Mouse (Mus musculus): ENCODE measurements at regions not wholly inside any gene's neighbourhood (a gene's known extent, or its start where the extent isn't known, plus 50 kb on each side); places are given as distances from the start of the nearest gene placed in this dataset.

- H3K9ac ChIP-seq (ENCODE audit: low read depth, low read length), result no peak overlapping the region
- no peak overlapping the region for H3K4me3 ChIP-seq (ENCODE audit: low read length)
- H3K36me3 ChIP-seq (ENCODE audit: control insufficient read depth, insufficient read depth, low read length), result no peaks in the 10 kb centered on the region
- no peak for ATAC-seq
- H3K4me1 ChIP-seq (ENCODE audit: control insufficient read depth, insufficient read depth, low read depth, low read length), result no peaks in the 10 kb centered on the region
- H3K9me3 ChIP-seq (ENCODE audit: control insufficient read depth, low read length), result no peaks in the 10 kb centered on the region
- H3K27ac ChIP-seq (ENCODE audit: low read depth, low read length), result no peak overlapping the region
- H3K4me2 ChIP-seq (ENCODE audit: low read length), result no peak overlapping the region
- WGBS, result 92% methylated on average over 6 of the region's 6 CpGs
- no peaks in the 10 kb centered on the region for H3K27me3 ChIP-seq (replicated peaks; ENCODE audit: control insufficient read depth, insufficient read depth, low read length)
Observed at GRCm38 (mm10) chr14:99493659-99494058, 195.2 kb downstream of the Klf5 start.

GRCm38 (mm10) chr14:99499502-99500266, 201.2 kb downstream of the Klf5 start:
- H3K4me2 ChIP-seq (ENCODE audit: low read length), result no peak overlapping the region
- peaks cover 4% of the 10 kb centered on the region; the same call in 1 of the 2 replicates for H3K9me3 ChIP-seq (ENCODE audit: control insufficient read depth, low read length)
- H3K4me3 ChIP-seq (ENCODE audit: low read length), result no peak overlapping the region
- H3K36me3 ChIP-seq (ENCODE audit: control insufficient read depth, insufficient read depth, low read length), result no peaks in the 10 kb centered on the region
- no peak overlapping the region for H3K9ac ChIP-seq (ENCODE audit: low read depth, low read length)
- H3K27ac ChIP-seq (ENCODE audit: low read depth, low read length), result no peak overlapping the region
- WGBS, result 86% methylated on average over 7 of the region's 7 CpGs
- no peaks in the 10 kb centered on the region for H3K27me3 ChIP-seq (replicated peaks; ENCODE audit: control insufficient read depth, insufficient read depth, low read length)
- no peak for ATAC-seq
- H3K4me1 ChIP-seq (ENCODE audit: control insufficient read depth, insufficient read depth, low read depth, low read length), result no peaks in the 10 kb centered on the region

GRCm38 (mm10) chr14:99504909-99505308, 206.4 kb downstream of the Klf5 start:
- H3K4me3 ChIP-seq (ENCODE audit: low read length), result no peak overlapping the region
- no peak overlapping the region for H3K9ac ChIP-seq (ENCODE audit: low read depth, low read length)
- 80% methylated on average over 4 of the region's 4 CpGs for WGBS
- no peaks in the 10 kb centered on the region for H3K27me3 ChIP-seq (replicated peaks; ENCODE audit: control insufficient read depth, insufficient read depth, low read length)
- peaks cover 4% of the 10 kb centered on the region; the same call in 1 of the 2 replicates for H3K9me3 ChIP-seq (ENCODE audit: control insufficient read depth, low read length)
- ATAC-seq, result no peak
- no peak overlapping the region for H3K27ac ChIP-seq (ENCODE audit: low read depth, low read length)
- no peaks in the 10 kb centered on the region for H3K36me3 ChIP-seq (ENCODE audit: control insufficient read depth, insufficient read depth, low read length)
- H3K4me2 ChIP-seq (ENCODE audit: low read length), result no peak overlapping the region
- H3K4me1 ChIP-seq (ENCODE audit: control insufficient read depth, insufficient read depth, low read depth, low read length), result no peaks in the 10 kb centered on the region

- Histone ChIP-seq H3K4me2 (ENCODE audit: low read length) (no peak overlapping the region), H3K36me3 (ENCODE audit: control insufficient read depth, insufficient read depth, low read length) (no peaks in the 10 kb centered on the region), H3K9me3 (ENCODE audit: control insufficient read depth, low read length) (no peaks in the 10 kb centered on the region), H3K27ac (ENCODE audit: low read depth, low read length) (no peak overlapping the region), H3K27me3 (replicated peaks; ENCODE audit: control insufficient read depth, insufficient read depth, low read length) (no peaks in the 10 kb centered on the region), H3K4me1 (ENCODE audit: control insufficient read depth, insufficient read depth, low read depth, low read length) (no peaks in the 10 kb centered on the region), H3K4me3 (ENCODE audit: low read length) (no peak overlapping the region), H3K9ac (ENCODE audit: low read depth, low read length) (no peak overlapping the region)
- 56% methylated on average over 3 of the region's 3 CpGs for WGBS
- ATAC-seq, result no peak
Observed at GRCm38 (mm10) chr14:99509696-99510536, 211.4 kb downstream of the Klf5 start.

- Histone ChIP-seq H3K9ac (ENCODE audit: low read depth, low read length) (no peak overlapping the region), H3K4me1 (ENCODE audit: control insufficient read depth, insufficient read depth, low read depth, low read length) (no peaks in the 10 kb centered on the region), H3K27me3 (replicated peaks; ENCODE audit: control insufficient read depth, insufficient read depth, low read length) (no peaks in the 10 kb centered on the region), H3K9me3 (ENCODE audit: control insufficient read depth, low read length) (no peaks in the 10 kb centered on the region), H3K4me2 (ENCODE audit: low read length) (no peak overlapping the region), H3K36me3 (ENCODE audit: control insufficient read depth, insufficient read depth, low read length) (no peaks in the 10 kb centered on the region), H3K27ac (ENCODE audit: low read depth, low read length) (no peak overlapping the region), H3K4me3 (ENCODE audit: low read length) (no peak overlapping the region)
- WGBS, result 96% methylated on average over 1 of the region's 1 CpGs
- ATAC-seq, result no peak
Observed at GRCm38 (mm10) chr14:99515474-99515873, 217.0 kb downstream of the Klf5 start.

- Histone ChIP-seq H3K36me3 (ENCODE audit: control insufficient read depth, insufficient read depth, low read length) (no peaks in the 10 kb centered on the region), H3K4me3 (ENCODE audit: low read length) (no peak overlapping the region), H3K9ac (ENCODE audit: low read depth, low read length) (no peak overlapping the region), H3K27me3 (replicated peaks; ENCODE audit: control insufficient read depth, insufficient read depth, low read length) (no peaks in the 10 kb centered on the region), H3K4me1 (ENCODE audit: control insufficient read depth, insufficient read depth, low read depth, low read length) (no peaks in the 10 kb centered on the region), H3K27ac (ENCODE audit: low read depth, low read length) (no peak overlapping the region), H3K4me2 (ENCODE audit: low read length) (no peak overlapping the region), H3K9me3 (ENCODE audit: control insufficient read depth, low read length) (no peaks in the 10 kb centered on the region)
- no peak for ATAC-seq
- WGBS, result 94% methylated on average over 6 of the region's 6 CpGs
Observed at GRCm38 (mm10) chr14:99516703-99517102, 218.2 kb downstream of the Klf5 start.

- H3K27me3 ChIP-seq (replicated peaks; ENCODE audit: control insufficient read depth, insufficient read depth, low read length), result no peaks in the 10 kb centered on the region
- no peaks in the 10 kb centered on the region for H3K4me1 ChIP-seq (ENCODE audit: control insufficient read depth, insufficient read depth, low read depth, low read length)
- H3K9me3 ChIP-seq (ENCODE audit: control insufficient read depth, low read length), result no peaks in the 10 kb centered on the region
- H3K27ac ChIP-seq (ENCODE audit: low read depth, low read length), result no peak overlapping the region
- H3K4me2 ChIP-seq (ENCODE audit: low read length), result no peak overlapping the region
- WGBS, result 52% methylated on average over 6 of the region's 6 CpGs
- ATAC-seq, result peak; percentile 60
- H3K9ac ChIP-seq (ENCODE audit: low read depth, low read length), result no peak overlapping the region
- H3K4me3 ChIP-seq (ENCODE audit: low read length), result no peak overlapping the region
- H3K36me3 ChIP-seq (ENCODE audit: control insufficient read depth, insufficient read depth, low read length), result no peaks in the 10 kb centered on the region
Observed at GRCm38 (mm10) chr14:99520343-99520742, 221.9 kb downstream of the Klf5 start.

- ATAC-seq, result peak; percentile 42; the same call in 1 of the 2 replicates
- Histone ChIP-seq H3K4me3 (ENCODE audit: low read length) (peak overlapping the region; percentile 26), H3K4me2 (ENCODE audit: low read length) (peak overlapping the region; percentile 47)
Observed at GRCm38 (mm10) chr14:99521954-99522523, 223.5 kb downstream of the Klf5 start.

GRCm38 (mm10) chr14:99535781-99536180, 237.3 kb downstream of the Klf5 start:
- Histone ChIP-seq H3K4me3 (ENCODE audit: low read length) (no peak overlapping the region), H3K36me3 (ENCODE audit: control insufficient read depth, insufficient read depth, low read length) (no peaks in the 10 kb centered on the region), H3K27ac (ENCODE audit: low read depth, low read length) (no peak overlapping the region), H3K9ac (ENCODE audit: low read depth, low read length) (no peak overlapping the region), H3K4me2 (ENCODE audit: low read length) (no peak overlapping the region), H3K27me3 (replicated peaks; ENCODE audit: control insufficient read depth, insufficient read depth, low read length) (no peaks in the 10 kb centered on the region), H3K9me3 (ENCODE audit: control insufficient read depth, low read length) (no peaks in the 10 kb centered on the region), H3K4me1 (ENCODE audit: control insufficient read depth, insufficient read depth, low read depth, low read length) (no peaks in the 10 kb centered on the region)
- WGBS, result 85% methylated on average over 6 of the region's 6 CpGs
- ATAC-seq, result no peak

More at GRCm38 (mm10) chr14:99521954-99522523, 223.5 kb downstream of the Klf5 start:
- H3K36me3 ChIP-seq (ENCODE audit: control insufficient read depth, insufficient read depth, low read length), result no peaks in the 10 kb centered on the region
- no peaks in the 10 kb centered on the region for H3K27me3 ChIP-seq (replicated peaks; ENCODE audit: control insufficient read depth, insufficient read depth, low read length)
- no peaks in the 10 kb centered on the region for H3K9me3 ChIP-seq (ENCODE audit: control insufficient read depth, low read length)
- H3K27ac ChIP-seq (ENCODE audit: low read depth, low read length), result no peak overlapping the region
- no peak overlapping the region for H3K9ac ChIP-seq (ENCODE audit: low read depth, low read length)
- WGBS, result 69% methylated on average over 13 of the region's 13 CpGs
- H3K4me1 ChIP-seq (ENCODE audit: control insufficient read depth, insufficient read depth, low read depth, low read length), result no peaks in the 10 kb centered on the region
